Mouse (Mus musculus): ENCODE data around the gene Bpi.

DNA sequence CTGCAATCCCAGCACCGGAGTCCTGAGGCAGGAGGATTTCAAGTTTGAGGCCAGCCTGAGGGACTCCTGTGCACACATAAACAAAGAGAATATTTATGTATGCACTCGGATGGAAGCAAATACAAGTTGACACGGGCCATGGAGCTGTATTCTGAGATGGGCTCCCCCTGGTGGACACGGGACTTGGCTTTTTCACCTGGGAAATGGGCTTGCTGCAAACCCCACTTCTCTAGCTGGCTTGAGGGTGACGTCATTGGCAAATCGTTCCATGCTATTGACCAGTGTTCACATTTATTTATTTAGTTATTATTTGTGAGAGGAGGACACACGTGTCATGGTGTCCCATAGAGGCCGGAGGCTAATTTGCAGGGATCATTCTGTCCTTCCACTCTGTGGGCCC lies 58.5 kb downstream of the Bpi start:
- TF ChIP-seq GATA1 (IDR thresholded peaks at IDR 0.05; ENCODE audit: borderline replicate concordance, low read length) (no peak), FLI1 (IDR thresholded peaks at IDR 0.05; ENCODE audit: low read length) (no peak)
